Mouse (Mus musculus): ENCODE measurements at regions not wholly inside any gene's neighbourhood (a gene's known extent, or its start where the extent isn't known, plus 50 kb on each side); places are given as distances from the start of the nearest gene placed in this dataset.

DNA sequence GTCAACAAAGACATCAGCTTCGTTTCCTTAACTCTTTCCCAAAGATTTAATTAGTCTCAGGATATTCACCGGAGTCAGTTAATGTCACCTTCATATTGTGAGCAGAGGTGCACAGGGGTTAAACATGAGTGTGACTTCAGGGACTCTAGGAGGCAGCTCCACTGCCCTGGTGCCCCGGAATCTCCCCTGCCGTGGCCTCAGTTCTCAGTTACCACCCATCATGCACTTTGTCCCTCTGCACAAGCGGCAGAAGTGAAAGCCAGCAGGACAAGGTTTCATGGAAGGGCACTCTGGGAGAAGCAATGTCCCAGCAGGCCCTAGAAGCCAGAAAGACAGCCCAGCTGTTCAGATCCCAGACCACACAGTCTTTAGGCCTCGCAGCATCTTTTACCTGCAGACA is 150.5 kb upstream of the Egln3 start:
- no peaks in the 10 kb centered on the region for H3K4me1 ChIP-seq (ENCODE audit: insufficient read depth, low read depth, low read length)
- TF ChIP-seq CTCF (IDR thresholded peaks at IDR 0.05; ENCODE audit: low read depth, low read length) (no peak), POLR2AphosphoS5 (IDR thresholded peaks at IDR 0.05; ENCODE audit: insufficient replicate concordance, low read depth, low read length) (no peak), TAL1 (conservative IDR thresholded peaks at IDR 0.05; ENCODE audit: low read depth, low read length) (no peak), GATA1 (IDR thresholded peaks at IDR 0.05; ENCODE audit: borderline replicate concordance, low read length) (no peak), GATA2 (IDR thresholded peaks at IDR 0.05; ENCODE audit: borderline replicate concordance, low read depth, low read length) (no peak)
- no peak overlapping the region for H3K4me3 ChIP-seq (ENCODE audit: low read depth, low read length)
- no peaks in the 10 kb centered on the region for H3K27me3 ChIP-seq (ENCODE audit: insufficient read depth, low read length)
- H3K9me3 ChIP-seq (replicated peaks) = peaks cover 59% of the 10 kb centered on the region
- no peak for DNase-seq (ENCODE audit: low spot score)
- no peaks in the 10 kb centered on the region for H3K36me3 ChIP-seq (replicated peaks)
- no peak for ATAC-seq (ENCODE audit: extremely low read depth, insufficient number of reproducible peaks, low FRiP score, poor library complexity, severe bottlenecking)

DNA sequence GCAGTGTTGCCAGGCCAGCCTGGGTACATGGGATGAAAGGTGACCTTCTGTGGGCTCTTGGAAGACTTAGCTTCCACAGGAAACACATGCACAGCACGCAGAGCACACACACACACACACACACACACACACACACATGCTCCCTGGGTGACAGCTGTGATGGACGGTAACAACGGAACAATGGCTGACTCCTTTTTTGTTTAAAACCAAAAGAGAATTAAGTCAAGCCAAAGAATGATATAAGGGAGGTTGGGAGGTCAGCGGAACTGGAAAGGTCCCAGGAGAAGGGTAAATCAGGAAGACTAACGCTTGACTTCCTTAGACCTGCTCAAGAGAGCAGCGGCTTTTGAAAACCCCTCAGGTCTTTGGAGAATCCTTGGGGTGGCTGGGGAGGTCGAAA is 150.0 kb upstream of the Egln3 start:
- ATAC-seq (ENCODE audit: extremely low read depth, insufficient number of reproducible peaks, low FRiP score, poor library complexity, severe bottlenecking) = no peak
- H3K4me3 ChIP-seq (ENCODE audit: low read depth, low read length) = no peak overlapping the region
- H3K9me3 ChIP-seq (replicated peaks) = peaks cover 60% of the 10 kb centered on the region
- DNase-seq (ENCODE audit: low spot score) = no peak
- no peaks in the 10 kb centered on the region for H3K27me3 ChIP-seq (ENCODE audit: insufficient read depth, low read length)
- H3K36me3 ChIP-seq (replicated peaks) = no peaks in the 10 kb centered on the region
- no peaks in the 10 kb centered on the region for H3K4me1 ChIP-seq (ENCODE audit: insufficient read depth, low read depth, low read length)
- no peak for TF ChIP-seq GATA1 (IDR thresholded peaks at IDR 0.05; ENCODE audit: borderline replicate concordance, low read length)
- TF ChIP-seq GATA2 (IDR thresholded peaks at IDR 0.05; ENCODE audit: borderline replicate concordance, low read depth, low read length) = no peak
- TF ChIP-seq POLR2AphosphoS5 (IDR thresholded peaks at IDR 0.05; ENCODE audit: insufficient replicate concordance, low read depth, low read length) = no peak
- TF ChIP-seq TAL1 (conservative IDR thresholded peaks at IDR 0.05; ENCODE audit: low read depth, low read length) = no peak
- TF ChIP-seq CTCF (IDR thresholded peaks at IDR 0.05; ENCODE audit: low read depth, low read length) = no peak

DNA sequence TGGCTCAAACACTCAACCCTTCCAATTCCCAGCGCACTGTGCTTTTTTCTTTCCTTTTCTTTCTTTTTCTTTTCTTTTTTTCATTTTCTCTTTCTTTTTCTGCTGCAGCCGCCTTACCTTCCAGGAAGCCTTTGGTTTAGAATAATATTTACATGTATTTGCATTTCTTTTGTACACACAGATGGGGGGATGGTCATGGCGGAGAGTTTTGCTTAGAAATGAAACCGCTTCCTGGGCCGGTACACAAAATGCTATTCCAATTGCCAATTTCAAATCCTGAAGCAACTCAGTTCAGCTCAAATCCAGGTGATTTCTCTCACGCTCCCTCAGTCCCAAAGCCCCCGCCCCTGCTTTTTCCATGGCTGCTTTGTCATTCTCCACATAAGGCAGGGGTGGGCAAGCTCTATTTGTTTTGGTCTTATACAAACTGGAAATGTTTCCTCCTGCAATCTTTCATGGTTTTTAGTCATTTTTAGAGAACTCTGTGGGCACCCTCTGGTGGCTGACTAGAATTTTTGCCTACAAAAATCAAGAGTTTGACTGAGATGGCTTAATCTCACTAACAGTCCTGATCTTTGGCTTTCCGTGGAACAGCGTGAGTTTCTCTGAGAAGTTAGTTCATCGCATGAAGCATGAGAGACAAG is 149.4 kb upstream of the Egln3 start:
- ATAC-seq (ENCODE audit: extremely low read depth, insufficient number of reproducible peaks, low FRiP score, poor library complexity, severe bottlenecking) (no peak), DNase-seq (ENCODE audit: low spot score) (no peak)
- Histone ChIP-seq H3K27me3 (ENCODE audit: insufficient read depth, low read length) (no peaks in the 10 kb centered on the region), H3K4me1 (ENCODE audit: insufficient read depth, low read depth, low read length) (no peaks in the 10 kb centered on the region), H3K4me3 (ENCODE audit: low read depth, low read length) (no peak overlapping the region), H3K9me3 (replicated peaks) (peaks cover 62% of the 10 kb centered on the region), H3K36me3 (replicated peaks) (no peaks in the 10 kb centered on the region)
- TF ChIP-seq TAL1 (conservative IDR thresholded peaks at IDR 0.05; ENCODE audit: low read depth, low read length) (no peak), POLR2AphosphoS5 (IDR thresholded peaks at IDR 0.05; ENCODE audit: insufficient replicate concordance, low read depth, low read length) (no peak), CTCF (IDR thresholded peaks at IDR 0.05; ENCODE audit: low read depth, low read length) (no peak), GATA2 (IDR thresholded peaks at IDR 0.05; ENCODE audit: borderline replicate concordance, low read depth, low read length) (no peak), GATA1 (IDR thresholded peaks at IDR 0.05; ENCODE audit: borderline replicate concordance, low read length) (no peak)

DNA sequence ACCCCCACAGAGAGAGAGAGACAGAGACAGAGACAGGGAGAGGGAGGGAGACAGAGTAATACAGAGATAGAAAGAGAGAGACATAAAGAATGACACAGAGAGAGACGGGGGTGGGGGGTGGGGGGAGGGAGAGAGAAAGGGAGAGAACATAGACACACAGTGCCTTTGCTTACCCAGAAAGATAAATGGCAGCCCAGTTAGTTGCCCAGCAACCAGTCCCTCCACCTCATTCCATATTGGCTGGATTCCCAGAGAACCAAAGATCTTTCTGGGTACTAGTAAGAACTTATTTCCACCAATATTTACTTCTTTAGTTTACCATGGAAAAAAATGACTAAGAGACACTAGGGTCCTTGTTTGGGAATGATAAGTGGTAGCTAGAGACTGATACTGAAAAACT is 146.6 kb upstream of the Egln3 start:
- ATAC-seq (ENCODE audit: extremely low read depth, insufficient number of reproducible peaks, low FRiP score, poor library complexity, severe bottlenecking) = no peak
- TF ChIP-seq POLR2AphosphoS5 (IDR thresholded peaks at IDR 0.05; ENCODE audit: insufficient replicate concordance, low read depth, low read length) (no peak), GATA1 (IDR thresholded peaks at IDR 0.05; ENCODE audit: borderline replicate concordance, low read length) (no peak), CTCF (IDR thresholded peaks at IDR 0.05; ENCODE audit: low read depth, low read length) (no peak), GATA2 (IDR thresholded peaks at IDR 0.05; ENCODE audit: borderline replicate concordance, low read depth, low read length) (no peak), TAL1 (conservative IDR thresholded peaks at IDR 0.05; ENCODE audit: low read depth, low read length) (no peak)

DNA sequence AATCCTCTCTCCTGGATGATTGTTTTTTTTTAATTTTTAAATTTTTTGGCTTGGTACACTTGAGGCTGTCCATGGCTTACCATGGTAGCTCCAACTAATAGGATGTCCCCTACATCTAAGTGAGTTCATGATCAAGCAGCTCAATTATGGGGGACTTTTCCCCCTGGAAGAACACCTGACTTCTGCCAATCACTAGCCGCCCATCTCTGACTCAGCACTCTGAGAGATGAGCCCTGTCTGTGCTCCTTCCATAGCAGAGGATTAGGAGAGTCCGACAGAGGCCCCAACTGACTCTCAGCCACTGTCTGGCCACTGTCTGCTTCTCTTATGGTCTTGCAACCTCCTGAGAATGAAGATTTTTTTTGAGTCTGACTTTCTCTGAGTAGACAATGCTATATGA is 145.7 kb upstream of the Egln3 start:
- Histone ChIP-seq H3K4me3 (ENCODE audit: low read depth, low read length) (no peak overlapping the region), H3K4me1 (ENCODE audit: insufficient read depth, low read depth, low read length) (no peaks in the 10 kb centered on the region), H3K9me3 (replicated peaks) (peaks cover 53% of the 10 kb centered on the region), H3K36me3 (replicated peaks) (no peaks in the 10 kb centered on the region), H3K27me3 (ENCODE audit: insufficient read depth, low read length) (no peaks in the 10 kb centered on the region)
- no peak for DNase-seq (ENCODE audit: low spot score)
- TF ChIP-seq CTCF (IDR thresholded peaks at IDR 0.05; ENCODE audit: low read depth, low read length) (no peak), TAL1 (conservative IDR thresholded peaks at IDR 0.05; ENCODE audit: low read depth, low read length) (no peak), GATA1 (IDR thresholded peaks at IDR 0.05; ENCODE audit: borderline replicate concordance, low read length) (no peak), GATA2 (IDR thresholded peaks at IDR 0.05; ENCODE audit: borderline replicate concordance, low read depth, low read length) (no peak), POLR2AphosphoS5 (IDR thresholded peaks at IDR 0.05; ENCODE audit: insufficient replicate concordance, low read depth, low read length) (no peak)
- no peak for ATAC-seq (ENCODE audit: extremely low read depth, insufficient number of reproducible peaks, low FRiP score, poor library complexity, severe bottlenecking)

More for the DNA sequence above, 146.6 kb upstream of the Egln3 start:
- H3K27me3 ChIP-seq (ENCODE audit: insufficient read depth, low read length) = no peaks in the 10 kb centered on the region
- no peaks in the 10 kb centered on the region for H3K36me3 ChIP-seq (replicated peaks)
- no peaks in the 10 kb centered on the region for H3K4me1 ChIP-seq (ENCODE audit: insufficient read depth, low read depth, low read length)
- H3K9me3 ChIP-seq (replicated peaks) = peaks cover 60% of the 10 kb centered on the region
- no peak for DNase-seq (ENCODE audit: low spot score)
- no peak overlapping the region for H3K4me3 ChIP-seq (ENCODE audit: low read depth, low read length)

DNA sequence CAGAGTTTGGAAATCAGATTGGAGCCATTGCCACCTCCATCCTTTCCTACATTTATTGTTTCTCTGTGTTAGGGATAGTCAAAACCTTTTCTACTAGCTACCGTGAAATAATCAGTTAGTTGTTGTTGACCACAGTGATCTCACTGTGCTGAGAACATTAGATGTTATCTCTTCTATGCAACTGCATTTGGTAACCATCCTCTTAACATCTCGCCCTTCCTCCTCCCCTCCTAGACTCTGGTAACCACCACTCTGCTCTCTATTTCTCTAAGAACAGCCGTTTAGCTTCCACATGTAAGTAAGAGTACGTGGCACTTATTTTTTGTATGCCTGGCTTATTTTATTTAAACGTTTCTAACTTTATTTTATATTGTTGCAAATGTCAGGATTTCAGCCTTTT is 139.8 kb upstream of the Egln3 start:
- no peak for DNase-seq (ENCODE audit: low spot score)
- no peaks in the 10 kb centered on the region for H3K27me3 ChIP-seq (ENCODE audit: insufficient read depth, low read length)
- ATAC-seq (ENCODE audit: extremely low read depth, insufficient number of reproducible peaks, low FRiP score, poor library complexity, severe bottlenecking) = no peak
- TF ChIP-seq POLR2AphosphoS5 (IDR thresholded peaks at IDR 0.05; ENCODE audit: insufficient replicate concordance, low read depth, low read length) (no peak), CTCF (IDR thresholded peaks at IDR 0.05; ENCODE audit: low read depth, low read length) (no peak), GATA2 (IDR thresholded peaks at IDR 0.05; ENCODE audit: borderline replicate concordance, low read depth, low read length) (no peak), GATA1 (IDR thresholded peaks at IDR 0.05; ENCODE audit: borderline replicate concordance, low read length) (no peak), TAL1 (conservative IDR thresholded peaks at IDR 0.05; ENCODE audit: low read depth, low read length) (no peak)
- H3K4me3 ChIP-seq (ENCODE audit: low read depth, low read length) = no peak overlapping the region
- no peaks in the 10 kb centered on the region for H3K36me3 ChIP-seq (replicated peaks)
- H3K4me1 ChIP-seq (ENCODE audit: insufficient read depth, low read depth, low read length) = no peaks in the 10 kb centered on the region
- H3K9me3 ChIP-seq (replicated peaks) = peaks cover 46% of the 10 kb centered on the region

Measured in G1E (cell line).